Comparison of ENCODE assay signal across 15 mouse cellular contexts in genomic region chr4:59853155-59853554, GRCm38 (mm10).
"Had no signal": no experiment of that assay in that cellular context is flagged by ENCODE, and none has a peak within 500 bp of the region (broad histone marks: within the 10 kb centered on the region; RNA-seq: fewer than 3 reads in every experiment).

No protein-coding gene starts in this region.

- H3K9ac ChIP-seq: lung, embryonic 14.5 days; midbrain, embryonic 13.5 days; midbrain, embryonic 15.5 days; neural tube, embryonic 12.5 days; stomach, embryonic 15.5 days had no signal

- ATAC-seq: midbrain, embryonic 13.5 days; midbrain, embryonic 15.5 days had no signal

- H3K36me3 ChIP-seq: midbrain, embryonic 15.5 days; stomach, embryonic 15.5 days had no signal

- H3K27ac ChIP-seq: midbrain, embryonic 13.5 days; midbrain, embryonic 15.5 days; neural tube, embryonic 12.5 days; stomach, embryonic 15.5 days; stomach, postnatal 0 days had no signal

- H3K4me3 ChIP-seq: megakaryocyte, embryonic 14.5 days; midbrain, embryonic 13.5 days; midbrain, embryonic 15.5 days; neural tube, embryonic 12.5 days; stomach, embryonic 15.5 days had no signal

- H3K4me2 ChIP-seq: lung, embryonic 14.5 days; midbrain, embryonic 11.5 days; midbrain, embryonic 13.5 days; midbrain, embryonic 15.5 days; neural tube, embryonic 12.5 days; stomach, embryonic 15.5 days had no signal

- H3K27me3 ChIP-seq: megakaryocyte, embryonic 14.5 days; midbrain, embryonic 13.5 days; midbrain, embryonic 15.5 days; neural tube, embryonic 12.5 days; stomach, embryonic 15.5 days had no signal

- H3K9me3 ChIP-seq: midbrain, embryonic 13.5 days; midbrain, embryonic 15.5 days; neural tube, embryonic 12.5 days; stomach, embryonic 15.5 days had no signal

- H3K4me1 ChIP-seq: midbrain, embryonic 15.5 days; neural tube, embryonic 12.5 days had no signal

- DNase-seq: lung, adult 18-20 months; lung, embryonic 14.5 days; lung, postnatal 10 days; lung, postnatal 4 days; right cerebral cortex, postnatal 14 days; thymus, adult 2 months; thymus, postnatal 25 days; thymus, postnatal 4 days had no signal
